Mouse (Mus musculus) liver (tissue): ENCODE results near the gene Acer2.

Experiments
- DNase-seq: peaks from one replicate; pipeline ENCODE4 v3.0.0-alpha.2; 2020; ENCODE audit warnings: mixed read lengths

The Acer2 gene

GRCm38 (mm10) chr4:86957576-86958411 lies 83.6 kb downstream of the Acer2 start:
- peak; percentile 29 for DNase-seq

DNA sequence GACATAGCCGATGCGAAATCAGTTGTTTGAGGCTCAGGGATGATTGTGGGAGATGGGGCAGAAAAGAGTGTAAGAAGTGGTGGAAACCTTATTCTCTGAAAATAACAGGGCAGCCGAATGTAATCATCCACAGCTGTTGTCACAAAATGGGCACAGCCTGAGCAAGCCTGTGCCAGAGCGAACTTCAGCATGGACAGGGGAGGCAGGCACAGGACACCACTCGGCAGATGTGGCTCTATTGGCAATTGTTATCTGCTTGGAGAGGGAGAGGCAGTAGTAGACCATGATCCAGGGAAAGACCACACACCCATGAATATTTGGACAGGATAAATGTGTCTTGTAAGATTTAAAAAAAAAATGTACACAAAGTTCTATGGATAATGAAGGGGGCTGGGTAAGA lies 103.1 kb downstream of the Acer2 start:
- no peak for DNase-seq
